Mouse (Mus musculus) liver, embryonic 11.5 days (tissue): Measurements from ENCODE around the gene Mrpl50. TPM values are rescaled to one million over a fixed set of nuclear protein-coding genes. Genes with fewer than 3 reads are reported as not detected.

Experiments
- ATAC-seq: fragments of 200-750 bp; cut with Nextera tagmentation; replicated peaks from 2 replicates; pipeline ENCODE4 v1.8.0; 2017; ENCODE audit warnings: moderate number of reproducible peaks, mild to moderate bottlenecking, moderate TSS enrichment, moderate library complexity; ENCODE audit not compliant: low FRiP score
- DNase-seq: peaks from one replicate; pipeline ENCODE4 v3.0.0-alpha.2; 2017; ENCODE audit warnings: low spot score
- H3K27ac ChIP-seq: fragments of 300-500 bp; sonication (generic); 2 replicates; pipeline ENCODE4 v1.5.1; 2014; ENCODE audit warnings: mild to moderate bottlenecking, low read depth, low read length, control low read depth
- H3K27me3 ChIP-seq: fragments of 300-500 bp; sonication (generic); replicated peaks from 2 replicates; pipeline ENCODE4 v1.6.1; 2014; ENCODE audit warnings: low read length, mixed read lengths; ENCODE audit not compliant: control insufficient read depth, insufficient read depth
- H3K36me3 ChIP-seq: fragments of 300-500 bp; sonication (generic); 2 replicates; pipeline ENCODE4 v1.6.1; 2014; ENCODE audit warnings: mild to moderate bottlenecking, low read length, moderate library complexity, mixed read lengths; ENCODE audit not compliant: control insufficient read depth, insufficient read depth
- H3K4me1 ChIP-seq: fragments of 300-500 bp; sonication (generic); replicated peaks from 2 replicates; pipeline ENCODE4 v1.6.1; 2014; ENCODE audit warnings: low read length, mixed read lengths; ENCODE audit not compliant: control insufficient read depth, insufficient read depth
- H3K4me2 ChIP-seq: fragments of 300-500 bp; sonication (generic); 2 replicates; pipeline ENCODE4 v1.6.1; 2014; ENCODE audit warnings: mild to moderate bottlenecking, control low read depth, moderate library complexity
- H3K4me3 ChIP-seq: fragments of 300-500 bp; sonication (generic); 2 replicates; pipeline ENCODE4 v1.5.1; 2014; ENCODE audit warnings: low read depth, low read length, control low read depth
- H3K9ac ChIP-seq: fragments of 300-500 bp; sonication (generic); 2 replicates; pipeline ENCODE4 v1.6.1; 2014; ENCODE audit warnings: low read depth, low read length, control low read depth
- H3K9me3 ChIP-seq: fragments of 300-500 bp; sonication (generic); 2 replicates; pipeline ENCODE4 v1.6.1; 2016; ENCODE audit warnings: low read length, inconsistent platforms, mixed read lengths; ENCODE audit not compliant: control insufficient read depth
- WGBS: fragments of 180-500 bp; shearing (Covaris S2); extraction: QIAGEN DNeasy Blood & Tissue Kit; methylation state at CpG from one replicate; pipeline ENCODE4 v1.1.7; 2014; 5-methylcytosine and 5-hydroxymethylcytosine counted together
- polyA plus RNA-seq: library from polyadenylated mRNA; unstranded; fragments of >200 nt; fragmentation: Nextera tagmentation; extraction: Ambion mirVana; gene quantifications from 2 replicates; pipeline ENCODE4 v1.2.1, GENCODE M21; 2014

The Mrpl50 gene
- polyA plus RNA-seq = 89.4 and 106 TPM in 2 replicates

GRCm38 (mm10) chr4:49520572-49521340 lies at the start of gene Mrpl50, which contains the start of gene Zfp189:
TSS of gene Mrpl50 (minus strand) at chr4:49521093.
TSS of gene Zfp189 (plus strand) at chr4:49521176.
- WGBS = under 1% methylated on average over 41 of the region's 41 CpGs
- peak; percentile 89 for DNase-seq
- peak within 1 kb of the TSS; percentile 65 for H3K4me2 ChIP-seq
- H3K4me1 ChIP-seq = peaks cover 12% of the 10 kb centered on the region
- peaks cover 13% of the 10 kb centered on the region; the same call in 1 of the 2 replicates for H3K36me3 ChIP-seq
- peak within 1 kb of the TSS; percentile 85 for H3K9ac ChIP-seq
- peak within 1 kb of the TSS; percentile 79 for H3K4me3 ChIP-seq
- ATAC-seq = peak; percentile 99
- no peak within 1 kb of the TSS for H3K27ac ChIP-seq
- H3K9me3 ChIP-seq = no peaks in the 10 kb centered on the region
- no peaks in the 10 kb centered on the region for H3K27me3 ChIP-seq

- Histone ChIP-seq H3K27me3 (no peaks in the 10 kb centered on the region), H3K36me3 (no peaks in the 10 kb centered on the region), H3K4me3 (no peak overlapping the region), H3K9ac (no peak overlapping the region), H3K27ac (no peak overlapping the region), H3K4me2 (no peak overlapping the region), H3K4me1 (no peaks in the 10 kb centered on the region), H3K9me3 (no peaks in the 10 kb centered on the region)
- ATAC-seq = peak; percentile 81
- 22% methylated on average over 3 of the region's 3 CpGs for WGBS
- no peak for DNase-seq
These were observed 46.7 kb upstream of the Mrpl50 start for GRCm38 (mm10) chr4:49567613-49568012.

GRCm38 (mm10) chr4:49559915-49560772 lies 39.3 kb upstream of the Mrpl50 start:
- H3K9me3 ChIP-seq = no peaks in the 10 kb centered on the region
- no peak overlapping the region for H3K9ac ChIP-seq
- 69% methylated on average over 20 of the region's 20 CpGs for WGBS
- H3K27ac ChIP-seq = no peak overlapping the region
- ATAC-seq (no peak), DNase-seq (no peak)
- H3K36me3 ChIP-seq = no peaks in the 10 kb centered on the region
- no peak overlapping the region for H3K4me3 ChIP-seq
- H3K27me3 ChIP-seq = no peaks in the 10 kb centered on the region
- H3K4me1 ChIP-seq = no peaks in the 10 kb centered on the region
- H3K4me2 ChIP-seq = no peak overlapping the region

GRCm38 (mm10) chr4:49558181-49558580 lies 37.3 kb upstream of the Mrpl50 start:
- ATAC-seq (no peak), DNase-seq (no peak)
- Histone ChIP-seq H3K4me1 (no peaks in the 10 kb centered on the region), H3K27me3 (no peaks in the 10 kb centered on the region), H3K4me3 (no peak overlapping the region), H3K4me2 (no peak overlapping the region), H3K27ac (no peak overlapping the region), H3K9ac (no peak overlapping the region), H3K9me3 (no peaks in the 10 kb centered on the region), H3K36me3 (no peaks in the 10 kb centered on the region)
- 29% methylated on average over 2 of the region's 2 CpGs for WGBS

- no peak overlapping the region for H3K9ac ChIP-seq
- no peaks in the 10 kb centered on the region for H3K27me3 ChIP-seq
- no peak overlapping the region for H3K4me3 ChIP-seq
- no peaks in the 10 kb centered on the region for H3K9me3 ChIP-seq
- H3K36me3 ChIP-seq = no peaks in the 10 kb centered on the region
- no peaks in the 10 kb centered on the region for H3K4me1 ChIP-seq
- ATAC-seq (no peak), DNase-seq (no peak)
- H3K4me2 ChIP-seq = no peak overlapping the region
- H3K27ac ChIP-seq = no peak overlapping the region
- WGBS = 97% methylated on average over 7 of the region's 7 CpGs
These were observed 36.5 kb upstream of the Mrpl50 start for GRCm38 (mm10) chr4:49557375-49557774.

GRCm38 (mm10) chr4:49553380-49553779 lies 32.5 kb upstream of the Mrpl50 start:
- no peak overlapping the region for H3K9ac ChIP-seq

GRCm38 (mm10) chr4:49549383-49549782 lies 28.5 kb upstream of the Mrpl50 start, which contains the start of gene Aldob:
TSS of gene Aldob (minus strand) at chr4:49549546.
- ATAC-seq (no peak), DNase-seq (no peak)
- H3K27me3 ChIP-seq = no peaks in the 10 kb centered on the region
- no peak within 1 kb of the TSS for H3K4me3 ChIP-seq
- 37% methylated on average over 3 of the region's 3 CpGs for WGBS
- H3K27ac ChIP-seq = no peak within 1 kb of the TSS
- no peak within 1 kb of the TSS for H3K9ac ChIP-seq
- H3K9me3 ChIP-seq = no peaks in the 10 kb centered on the region
- 0 out of 2 replicates have a peak within 1 kb of the TSS, but pooled peaks have one; percentile 21 for H3K4me2 ChIP-seq
- 0 out of 2 replicates have a peak, but pooled peaks cover 3% of the 10 kb centered on the region for H3K4me1 ChIP-seq
- no peaks in the 10 kb centered on the region for H3K36me3 ChIP-seq

More at GRCm38 (mm10) chr4:49553380-49553779, 32.5 kb upstream of the Mrpl50 start:
- H3K4me3 ChIP-seq = no peak overlapping the region
- no peaks in the 10 kb centered on the region for H3K9me3 ChIP-seq
- no peak overlapping the region for H3K4me2 ChIP-seq
- no peaks in the 10 kb centered on the region for H3K27me3 ChIP-seq
- DNase-seq (no peak), ATAC-seq (no peak)
- 0 out of 2 replicates have a peak, but pooled peaks cover 3% of the 10 kb centered on the region for H3K4me1 ChIP-seq
- H3K36me3 ChIP-seq = no peaks in the 10 kb centered on the region
- 75% methylated on average over 5 of the region's 5 CpGs for WGBS
- no peak overlapping the region for H3K27ac ChIP-seq

GRCm38 (mm10) chr4:49547544-49548219 lies 26.8 kb upstream of the Mrpl50 start:
- 79% methylated on average over 7 of the region's 7 CpGs for WGBS
- Histone ChIP-seq H3K36me3 (no peaks in the 10 kb centered on the region), H3K9me3 (no peaks in the 10 kb centered on the region), H3K4me3 (no peak overlapping the region), H3K27me3 (no peaks in the 10 kb centered on the region), H3K4me2 (0 out of 2 replicates have a peak overlapping the region, but pooled peaks have one; percentile 0), H3K27ac (no peak overlapping the region), H3K4me1 (0 out of 2 replicates have a peak, but pooled peaks cover 3% of the 10 kb centered on the region), H3K9ac (no peak overlapping the region)
- DNase-seq (no peak), ATAC-seq (no peak)
